26 mouse cellular contexts compared by ENCODE assay signal in the genomic region with DNA sequence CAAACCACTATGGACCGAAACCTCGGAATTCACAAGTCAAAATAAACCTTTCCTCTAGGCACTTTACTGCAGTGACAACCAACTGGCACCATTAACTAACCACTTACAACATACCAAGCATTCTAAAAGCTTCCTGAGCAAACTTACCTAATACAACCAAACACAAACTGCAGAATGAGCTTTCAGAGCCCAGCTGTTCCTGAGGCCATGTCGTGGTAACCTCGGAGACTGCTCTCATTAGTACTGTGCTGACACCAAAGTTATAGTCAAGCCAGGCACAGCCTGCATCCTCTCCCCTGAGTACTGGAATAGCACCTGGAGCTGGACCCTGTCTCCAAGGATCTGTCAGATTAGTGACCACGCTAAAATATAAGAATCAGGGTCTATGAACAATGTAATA. TPM values are rescaled to one million over a fixed set of nuclear protein-coding genes. Genes with fewer than 3 reads are reported as not detected.
DNase-seq lines count a peak whose midpoint lies in the region; ATAC-seq and TF ChIP-seq lines count a peak whose summit lies in the region.
"Had no signal": no experiment of that assay in that cellular context is flagged by ENCODE, and none has a peak within 500 bp of the region (broad histone marks: within the 10 kb centered on the region; RNA-seq: fewer than 3 reads in every experiment).

No protein-coding gene starts in this region.

- TF ChIP-seq CTCF in spleen, adult 2 months (IDR thresholded peaks at IDR 0.05; ENCODE audit: extremely low read depth, insufficient read depth, insufficient read length, insufficient replicate concordance), result no peak

- H3K4me3 ChIP-seq in spleen, adult 2 months (ENCODE audit: extremely low read depth, insufficient read depth, insufficient read length), result no peak overlapping the region
- H3K4me3 ChIP-seq in hindbrain, embryonic 11.5 days (ENCODE audit: low read depth, low read length), result no peak overlapping the region
- H3K4me3 ChIP-seq: embryonic facial prominence, embryonic 13.5 days; embryonic facial prominence, embryonic 15.5 days; erythroblast, embryonic 14.5 days; forebrain, embryonic 10.5 days; forebrain, embryonic 12.5 days had no signal

- H3K4me2 ChIP-seq in hindbrain, embryonic 11.5 days (replicated peaks; ENCODE audit: low read depth, low read length), result no peak overlapping the region
- H3K4me2 ChIP-seq: embryonic facial prominence, embryonic 13.5 days; embryonic facial prominence, embryonic 15.5 days; forebrain, embryonic 12.5 days had no signal

- no peak for ATAC-seq in hindbrain, embryonic 11.5 days (ENCODE audit: low FRiP score)
- ATAC-seq: CD4-positive, CD25-positive, alpha-beta regulatory T cell, adult 4 months; forebrain, embryonic 14.5 days; forebrain, embryonic 16.5 days had no signal

- H3K36me3 ChIP-seq in spleen, adult 2 months (ENCODE audit: control insufficient read depth, insufficient read depth, low read length), result peaks cover 24% of the 10 kb centered on the region
- 0 out of 2 replicates have a peak, but pooled peaks cover 2% of the 10 kb centered on the region for H3K36me3 ChIP-seq in hindbrain, embryonic 11.5 days (ENCODE audit: control insufficient read depth, insufficient read depth, low read length)

- no peaks in the 10 kb centered on the region for H3K9me3 ChIP-seq in hindbrain, embryonic 11.5 days (ENCODE audit: control insufficient read depth, low read length)
- H3K9me3 ChIP-seq: embryonic facial prominence, embryonic 13.5 days; embryonic facial prominence, embryonic 15.5 days; forebrain, embryonic 10.5 days; forebrain, embryonic 12.5 days; G1E had no signal

- WGBS in spleen, adult 2 months, result 93% methylated on average over 5 of the region's 5 CpGs
- WGBS in hindbrain, embryonic 11.5 days, result 94% methylated on average over 5 of the region's 5 CpGs

- no peak for TF ChIP-seq POLR2A in spleen, adult 2 months (IDR thresholded peaks at IDR 0.05; ENCODE audit: low read depth, low read length)

- intact Hi-C loops in heart, postnatal 14 days (cut with DNase I), result no loop called here

- DNase-seq in heart, adult 11 months, result peak; percentile 45
- DNase-seq in heart, postnatal 14 days, result no peak
- no peak for DNase-seq in spleen, adult 2 months (ENCODE audit: low read depth in 1 of 2, low spot score in 2 of 2)
- no peak for DNase-seq in spleen, postnatal 36 days (ENCODE audit: low spot score in 2 of 2)
- peak; percentile 5 for DNase-seq in Muller cell, postnatal 12 days (ENCODE audit: inconsistent ontology term)
- DNase-seq in hindbrain, embryonic 11.5 days (ENCODE audit: low spot score), result no peak
- DNase-seq in embryo, embryonic 10.5 days (ENCODE audit: low spot score), result no peak
- DNase-seq: adrenal gland, adult 8-10 months; adrenal gland, postnatal 14 days; adrenal gland, postnatal 36 days; cerebellum, adult 11-12 months; cerebellum, adult 2 months; cerebellum, adult 9-10 months; cerebellum, postnatal 10 days; cerebellum, postnatal 25 days; embryo, embryonic 11 days had no signal

- peak overlapping the region; percentile 30; the same call in 1 of the 2 replicates for H3K27ac ChIP-seq in spleen, adult 2 months (ENCODE audit: insufficient read depth, low read length)
- no peak overlapping the region for H3K27ac ChIP-seq in hindbrain, embryonic 11.5 days (ENCODE audit: low read depth, low read length)
- H3K27ac ChIP-seq: embryonic facial prominence, embryonic 13.5 days; embryonic facial prominence, embryonic 15.5 days; forebrain, embryonic 10.5 days; forebrain, embryonic 12.5 days had no signal

- peaks cover 10% of the 10 kb centered on the region for H3K4me1 ChIP-seq in spleen, adult 2 months (ENCODE audit: control insufficient read depth, insufficient read depth, insufficient read length)
- H3K4me1 ChIP-seq in hindbrain, embryonic 11.5 days (replicated peaks; ENCODE audit: control insufficient read depth, insufficient read depth, low read length), result no peaks in the 10 kb centered on the region
- H3K4me1 ChIP-seq: embryonic facial prominence, embryonic 13.5 days; embryonic facial prominence, embryonic 15.5 days; forebrain, embryonic 10.5 days; forebrain, embryonic 12.5 days had no signal

- no peaks in the 10 kb centered on the region for H3K27me3 ChIP-seq in spleen, adult 2 months (ENCODE audit: control insufficient read depth, insufficient read depth, low read length)
- no peaks in the 10 kb centered on the region for H3K27me3 ChIP-seq in hindbrain, embryonic 11.5 days (ENCODE audit: control insufficient read depth, insufficient read depth, low read length)
- H3K27me3 ChIP-seq: CH12.LX; embryonic facial prominence, embryonic 13.5 days; embryonic facial prominence, embryonic 15.5 days; forebrain, embryonic 12.5 days had no signal

- H3K9ac ChIP-seq in hindbrain, embryonic 11.5 days (ENCODE audit: low read depth, low read length), result no peak overlapping the region
- H3K9ac ChIP-seq: embryonic facial prominence, embryonic 13.5 days; embryonic facial prominence, embryonic 15.5 days; forebrain, embryonic 12.5 days had no signal

RNA-seq across cellular contexts. Expression of gene Gsg1l, which starts 55.6 kb away (rescaled TPM):
- 10 to 100 TPM; 10.3 to 10.7 TPM for total RNA-seq in heart, postnatal 14 days (2021)
- 0.05 TPM in 2 replicates for polyA plus RNA-seq in spleen, adult 2 months (2012; rRNA removed)
- 2.7 and 4.6 TPM in 2 replicates for polyA plus RNA-seq in hindbrain, embryonic 11.5 days (2014; fragmentation: Nextera tagmentation; extraction: Ambion mirVana)
- total RNA-seq: CH12.LX had no signal
- polyA plus RNA-seq: CD4-positive, CD25-positive, alpha-beta regulatory T cell, adult 4 months; erythroblast, embryonic 14.5 days; G1E had no signal

Comparison
In these comparisons a context has a peak if more than half of its experiments do, and no peak if none do; other contexts are left out.
1. DNase-seq: peak in heart, adult 11 months (single experiment) and Muller cell, postnatal 12 days (single experiment); none in heart, postnatal 14 days (0 of 2), spleen, adult 2 months (0 of 2), spleen, postnatal 36 days (0 of 2), hindbrain, embryonic 11.5 days (single experiment) and embryo, embryonic 10.5 days (single experiment).